Mouse (Mus musculus): ENCODE results near the gene Gm9918.

The Gm9918 gene

DNA sequence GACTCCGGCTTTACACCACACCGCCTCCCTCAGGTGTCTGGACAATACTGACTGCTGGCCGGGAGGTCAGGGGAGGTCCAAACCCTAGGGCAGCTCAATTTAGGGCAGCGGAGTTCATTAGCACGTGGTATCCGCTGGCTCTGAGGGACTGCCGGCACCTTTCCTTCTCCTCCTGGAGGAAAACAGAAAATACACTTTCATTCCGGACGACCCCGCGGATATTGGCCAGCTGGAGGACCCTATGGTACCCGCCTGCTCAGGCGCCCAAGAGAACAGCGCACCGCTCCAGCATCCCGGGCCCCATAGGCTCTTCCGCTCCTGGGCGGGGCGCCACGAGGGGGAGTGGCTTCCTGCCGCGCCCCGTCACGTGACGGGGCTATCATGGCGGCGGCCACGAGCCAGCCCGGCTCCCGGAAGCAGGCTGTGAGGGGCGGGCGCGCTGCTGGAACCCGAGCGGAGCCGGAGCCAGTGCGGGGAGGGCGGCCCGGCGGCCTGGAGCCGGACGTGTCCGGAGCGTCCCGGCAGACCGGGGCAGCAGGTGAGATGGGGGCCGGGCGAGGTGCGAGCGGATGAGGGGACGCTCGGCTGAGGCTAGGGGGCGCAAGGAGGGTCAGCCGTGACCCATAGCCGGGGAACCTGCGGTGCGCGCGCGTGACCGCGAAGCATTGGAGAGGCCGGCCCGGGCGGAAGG lies 8.9 kb downstream of the Gm9918 start, which contains the start of gene Mfsd5:
Mfsd5 (plus strand) TSS at position 363 of the 691 bp plus-strand sequence.
- DNase-seq: peak; percentile 92

DNA sequence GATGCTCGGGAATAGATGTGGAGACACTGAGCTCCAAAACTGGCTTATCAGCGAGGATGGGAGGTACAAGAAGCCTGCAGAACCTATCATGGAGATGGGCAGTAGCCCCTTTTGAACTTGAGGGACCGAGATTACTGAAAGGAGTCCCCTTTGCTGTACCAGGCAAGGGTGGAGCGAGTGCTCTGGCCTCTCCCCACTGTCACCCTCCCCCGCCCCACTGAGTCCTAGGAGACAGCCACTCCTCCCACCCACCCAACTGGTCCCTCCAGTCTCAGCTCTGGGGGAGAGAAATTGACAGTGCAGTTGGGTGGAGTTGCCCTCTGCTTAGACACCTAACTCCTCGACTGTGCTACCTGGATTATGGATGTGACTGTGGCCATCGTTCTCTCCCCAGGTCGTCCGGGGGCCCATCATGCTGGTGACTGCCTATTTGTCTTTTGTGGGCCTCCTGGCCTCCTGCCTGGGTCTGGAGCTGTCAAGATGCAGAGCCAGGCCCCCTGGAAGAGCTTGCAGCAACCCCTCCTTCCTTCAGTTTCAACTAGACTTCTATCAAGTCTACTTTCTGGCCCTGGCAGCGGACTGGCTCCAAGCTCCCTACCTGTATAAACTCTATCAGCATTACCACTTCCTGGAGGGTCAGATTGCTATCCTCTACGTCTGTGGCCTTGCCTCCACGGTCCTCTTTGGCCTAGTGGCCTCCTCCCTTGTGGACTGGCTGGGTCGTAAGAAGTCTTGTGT lies 9.6 kb downstream of the Gm9918 start:
- DNase-seq: no peak

- no peak for DNase-seq
Measured at GRCm38 (mm10) chr15:102280623-102281022, 10.3 kb downstream of the Gm9918 start.

DNA sequence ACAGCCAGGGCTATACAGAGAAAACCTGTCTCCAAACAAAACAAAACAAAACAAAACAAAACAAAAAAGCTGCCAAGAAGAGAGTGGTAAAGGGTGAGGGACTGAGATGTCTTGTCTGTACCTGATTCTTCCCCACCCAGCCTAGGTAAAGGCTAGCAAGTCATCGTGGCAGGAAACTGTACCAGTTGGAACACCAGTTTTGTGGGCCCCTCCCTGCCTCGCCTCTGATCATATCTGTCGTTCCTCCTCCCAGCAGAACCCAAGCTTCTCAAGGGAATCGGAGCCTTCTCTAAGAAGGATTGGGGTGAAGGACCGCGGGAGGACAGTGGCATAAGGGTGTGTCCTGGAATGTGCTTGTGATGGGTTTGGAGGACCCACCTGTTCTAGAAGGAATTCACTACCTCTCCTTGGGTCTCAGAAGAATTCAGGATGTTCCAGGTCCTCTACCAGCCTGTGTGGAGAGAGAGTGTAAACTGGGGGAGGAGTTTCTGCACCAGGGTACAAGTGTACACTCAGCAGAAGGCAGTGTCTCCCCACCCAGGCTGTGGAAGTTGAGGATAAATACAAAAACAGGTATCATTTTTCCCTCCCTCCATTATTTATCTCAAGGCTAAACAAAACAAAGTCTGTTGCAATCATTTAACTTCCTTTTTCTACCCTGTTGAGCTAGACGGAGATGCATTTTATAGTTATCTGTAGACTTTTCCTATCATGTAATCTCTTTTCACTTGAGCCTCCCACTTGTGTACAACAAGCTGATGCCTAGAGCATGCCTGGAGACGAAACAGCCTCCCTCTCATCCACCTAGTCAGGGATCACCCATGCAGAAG lies 12.3 kb downstream of the Gm9918 start:
- no peak for DNase-seq

DNA sequence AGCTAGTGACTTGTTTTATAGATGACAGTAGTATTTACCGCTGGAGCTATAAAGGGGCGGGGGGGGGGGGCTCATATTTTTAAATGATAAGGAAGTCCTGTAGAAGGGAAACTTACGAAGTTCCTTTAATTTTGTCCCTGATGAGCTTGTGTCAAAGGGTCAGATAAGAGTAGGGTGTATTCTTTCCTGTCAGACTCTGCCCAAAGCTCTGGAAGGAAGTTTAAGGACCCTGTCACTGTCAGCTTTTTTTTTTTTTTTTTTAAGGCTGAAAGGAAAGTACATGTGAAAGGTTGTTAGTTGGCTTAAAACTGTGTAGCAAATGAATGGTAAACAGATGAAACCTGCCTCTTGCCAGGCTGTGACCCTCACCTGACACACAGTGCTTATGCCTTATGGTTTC lies 13.3 kb downstream of the Gm9918 start:
- no peak for DNase-seq

- peak; percentile 39 for DNase-seq
Measured at GRCm38 (mm10) chr15:102287395-102287794, 17.0 kb downstream of the Gm9918 start.

DNA sequence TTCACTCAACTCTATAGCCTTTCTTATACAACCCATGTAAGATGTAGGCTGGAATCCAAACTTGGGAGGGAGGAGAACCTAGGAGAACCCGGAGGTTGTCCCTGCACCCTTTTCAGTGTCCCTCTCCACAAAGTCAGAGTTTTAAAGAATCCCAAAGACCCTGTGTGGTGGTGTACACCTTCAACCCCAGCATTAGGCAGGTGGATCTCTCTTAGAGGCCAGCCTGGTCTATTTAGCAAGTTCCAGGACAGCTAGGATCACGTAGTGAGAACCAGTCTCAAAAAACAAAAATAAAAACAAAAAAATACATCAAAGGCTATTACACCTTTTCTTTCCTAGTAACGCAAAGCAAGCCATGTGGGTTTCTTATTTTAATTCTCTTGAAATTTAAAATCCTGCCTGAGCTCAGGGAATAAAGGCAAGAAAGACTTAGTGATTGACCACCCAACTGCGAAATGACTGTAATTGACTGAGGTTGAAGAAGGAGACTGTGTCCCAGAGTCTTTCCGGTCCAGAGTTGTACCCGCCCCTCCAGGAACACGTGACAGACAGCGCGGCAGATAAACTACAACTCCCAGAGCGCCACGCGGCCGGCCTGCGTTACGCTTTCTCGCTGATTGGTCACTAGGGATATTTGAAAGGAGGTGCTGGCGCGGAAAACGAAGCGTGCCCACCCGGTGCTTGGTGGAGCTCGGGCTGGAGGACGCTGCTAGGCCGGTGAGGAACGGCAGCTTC lies 25.4 kb downstream of the Gm9918 start, which contains the start of gene Espl1:
Espl1 (plus strand) TSS at position 634 of the 735 bp plus-strand sequence.
- DNase-seq: peak; percentile 92

- no peak for DNase-seq
Measured at GRCm38 (mm10) chr15:102296368-102297006, 26.1 kb downstream of the Gm9918 start.

DNA sequence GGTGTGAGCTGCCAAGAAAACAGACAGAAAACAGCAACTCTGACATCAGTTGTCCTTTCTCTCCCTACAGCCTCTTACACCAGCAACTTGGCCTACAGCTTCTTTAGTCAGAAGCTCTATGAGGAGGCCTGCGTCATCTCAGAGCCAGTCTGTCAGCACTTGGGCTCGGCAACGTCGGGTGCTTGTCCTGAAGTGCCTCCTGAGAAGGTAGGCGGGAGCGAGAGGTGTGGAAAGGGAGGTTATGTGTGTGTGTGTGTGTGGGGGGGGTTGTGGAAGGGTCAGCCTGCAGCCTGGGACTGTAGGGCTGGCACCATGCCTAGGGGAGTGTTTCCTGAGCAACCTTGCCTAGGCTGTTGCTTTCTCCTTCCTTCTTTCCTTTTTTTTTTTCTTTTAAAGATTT lies 32.2 kb downstream of the Gm9918 start:
- no peak for DNase-seq

- no peak for DNase-seq
Measured at GRCm38 (mm10) chr15:102308717-102309116, 38.4 kb downstream of the Gm9918 start.

- DNase-seq: no peak
Measured at GRCm38 (mm10) chr15:102310074-102310845, 39.9 kb downstream of the Gm9918 start.

DNA sequence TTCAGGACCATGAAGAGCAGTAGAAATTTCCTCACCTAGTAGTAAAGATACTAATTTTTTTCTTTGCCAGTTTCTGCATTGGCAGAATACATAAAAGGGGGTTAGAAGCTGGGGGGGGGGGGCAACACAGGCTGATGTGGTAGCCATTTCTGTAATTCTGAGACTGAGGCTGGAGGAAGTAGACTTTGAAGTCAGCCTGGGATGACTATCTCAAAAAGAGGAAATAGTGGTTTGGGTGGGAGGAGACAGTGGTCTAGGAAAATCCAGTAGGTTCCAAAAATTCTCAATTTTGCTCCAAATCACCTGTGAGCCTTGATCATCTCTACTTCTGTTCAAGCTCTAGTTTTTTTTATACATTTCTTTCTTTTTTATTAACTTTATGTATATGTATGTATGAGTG lies 41.1 kb downstream of the Gm9918 start:
- no peak for DNase-seq

DNA sequence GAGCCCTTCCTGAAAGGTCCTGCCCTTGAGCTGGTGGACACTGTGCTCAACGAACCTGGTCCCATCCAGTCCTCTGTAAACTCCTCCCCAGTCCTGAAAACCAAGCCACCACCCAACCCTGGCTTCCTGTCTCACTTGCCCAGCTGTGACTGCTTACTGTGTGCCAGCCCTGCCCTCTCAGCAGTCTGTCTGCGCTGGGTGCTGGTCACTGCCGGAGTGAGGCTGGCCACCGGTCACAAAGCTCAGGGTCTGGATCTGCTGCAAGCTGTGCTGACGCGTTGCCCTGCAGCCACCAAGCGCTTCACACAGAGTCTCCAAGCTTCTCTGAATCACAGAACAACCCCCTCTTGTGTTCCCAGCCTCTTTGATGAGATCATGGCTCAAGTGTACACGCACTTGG lies 44.9 kb downstream of the Gm9918 start:
- DNase-seq: no peak

DNA sequence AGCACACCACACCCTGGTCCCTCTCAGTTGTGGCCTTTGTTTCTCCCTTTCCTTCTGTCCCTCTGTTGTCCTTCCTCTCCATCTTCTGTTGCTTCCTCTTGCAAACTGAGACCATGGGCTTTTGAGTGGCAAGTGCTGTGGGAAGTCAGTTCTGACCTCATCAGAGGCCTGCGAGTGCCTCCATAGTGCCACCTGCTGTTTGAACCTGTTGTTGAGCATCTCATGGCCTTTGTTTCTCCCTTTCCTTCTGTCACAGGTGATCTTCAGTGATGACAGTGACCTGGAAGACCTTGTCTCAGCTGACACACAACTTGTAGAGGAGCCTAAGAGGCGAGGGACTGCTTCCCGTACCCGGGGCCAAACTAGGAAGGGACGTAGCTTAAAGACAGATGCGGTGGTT lies 45.9 kb downstream of the Gm9918 start:
- peak; percentile 63 for DNase-seq
